Mouse (Mus musculus): ENCODE measurements around the gene Ddx28.

GRCm38 (mm10) chr8:105979325-105979724 lies 32.4 kb downstream of the Ddx28 start, which contains the start of gene Dpep3:
- TF ChIP-seq POLR2A (IDR thresholded peaks at IDR 0.05; ENCODE audit: control insufficient read depth, extremely low read depth, insufficient read depth, low read length, poor library complexity) (no peak), CTCF (IDR thresholded peaks at IDR 0.05; ENCODE audit: borderline replicate concordance, control insufficient read depth, extremely low read depth, insufficient read depth, low read length, poor library complexity) (no peak)
